Mouse (Mus musculus) midbrain, embryonic 11.5 days (tissue): Measurements from ENCODE around the gene Zbtb2. TPM values are rescaled to one million over a fixed set of nuclear protein-coding genes. Genes with fewer than 3 reads are reported as not detected.

Source experiments
- ATAC-seq: fragments of 200-750 bp; cut with Nextera tagmentation; 2 replicates; pipeline ENCODE4 v1.8.0; 2017; ENCODE audit warnings: moderate TSS enrichment, moderate library complexity; ENCODE audit not compliant: low FRiP score
- DNase-seq: peaks from one replicate; pipeline ENCODE4 v3.0.0; 2015; ENCODE audit warnings: low spot score; ENCODE audit errors: missing footprints
- H3K27ac ChIP-seq: fragments of 300-500 bp; sonication (generic); 2 replicates; pipeline ENCODE4 v1.5.1; 2014; ENCODE audit warnings: low read depth, low read length
- H3K27me3 ChIP-seq: fragments of 300-500 bp; sonication (generic); 2 replicates; pipeline ENCODE4 v1.6.1; 2014; ENCODE audit warnings: mild to moderate bottlenecking, low read length, moderate library complexity, mixed read lengths; ENCODE audit not compliant: control insufficient read depth, insufficient read depth
- H3K36me3 ChIP-seq: fragments of 300-500 bp; sonication (generic); 2 replicates; pipeline ENCODE4 v1.6.1; 2014; ENCODE audit warnings: mild to moderate bottlenecking, low read length, moderate library complexity, mixed read lengths; ENCODE audit not compliant: control insufficient read depth, insufficient read depth
- H3K4me1 ChIP-seq: fragments of 300-500 bp; sonication (generic); 2 replicates; pipeline ENCODE4 v1.6.1; 2014; ENCODE audit warnings: low read length; ENCODE audit not compliant: control insufficient read depth, insufficient read depth
- H3K4me2 ChIP-seq: fragments of 300-500 bp; sonication (generic); 2 replicates; pipeline ENCODE4 v1.6.1; 2014; ENCODE audit warnings: mild to moderate bottlenecking, moderate library complexity
- H3K4me3 ChIP-seq: fragments of 300-500 bp; sonication (generic); 2 replicates; pipeline ENCODE4 v1.5.1; 2014; ENCODE audit warnings: low read depth, low read length
- H3K9ac ChIP-seq: fragments of 300-500 bp; sonication (generic); 2 replicates; pipeline ENCODE4 v1.6.1; 2014; ENCODE audit warnings: low read length
- H3K9me3 ChIP-seq: fragments of 300-500 bp; sonication (generic); 2 replicates; pipeline ENCODE4 v1.6.1; 2016; ENCODE audit warnings: low read length; ENCODE audit not compliant: control insufficient read depth
- WGBS: fragments of 180-500 bp; shearing (Covaris S2); extraction: QIAGEN DNeasy Blood & Tissue Kit; methylation state at CpG from one replicate; pipeline ENCODE4 v1.1.7; 2014; 5-methylcytosine and 5-hydroxymethylcytosine counted together
- polyA plus RNA-seq: library from polyadenylated mRNA; unstranded; fragments of >200 nt; fragmentation: Nextera tagmentation; extraction: Ambion mirVana; gene quantifications from 2 replicates; pipeline ENCODE4 v1.2.1, GENCODE M21; 2014

The Zbtb2 gene
- polyA plus RNA-seq, 1 experiment from 2014 or later: 25.6 TPM

DNA sequence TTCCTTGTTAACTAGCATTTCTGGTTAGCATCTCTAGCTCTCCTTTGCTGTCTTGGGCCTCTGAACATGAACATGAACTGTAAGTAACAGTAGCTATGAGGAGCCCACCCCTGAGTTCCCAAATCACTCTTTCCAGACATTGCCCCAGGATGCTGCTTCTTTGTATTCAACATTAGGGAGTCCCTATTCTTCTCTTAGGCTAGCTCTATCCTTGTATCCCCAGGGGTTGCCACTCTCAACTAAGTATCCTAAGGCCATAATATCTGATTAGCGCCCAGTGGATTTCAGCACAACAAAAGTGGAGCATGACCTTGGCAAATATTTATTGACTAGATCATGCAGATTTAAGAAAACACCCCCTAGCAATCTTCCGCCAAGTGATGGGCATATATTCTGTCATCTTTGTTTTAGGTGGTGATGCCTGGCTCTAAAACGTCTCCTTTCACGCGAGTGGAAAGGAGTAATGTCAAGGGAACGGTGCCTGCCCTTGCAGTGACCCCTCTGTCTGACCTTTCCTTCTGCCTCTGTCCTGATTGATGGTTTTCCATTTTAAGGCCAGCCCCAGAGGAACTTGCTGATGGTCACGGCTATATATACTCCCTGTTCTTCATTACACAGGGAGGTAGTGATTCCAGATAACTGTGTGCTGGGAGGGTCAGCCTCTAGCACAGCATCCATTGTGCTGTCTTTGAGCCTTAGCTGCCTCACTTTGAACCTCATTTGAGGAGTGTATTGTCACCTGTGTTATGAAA is 55.5 kb downstream of the Zbtb2 start:
- no peak overlapping the region for H3K27ac ChIP-seq
- no peaks in the 10 kb centered on the region for H3K36me3 ChIP-seq
- WGBS: 65% methylated on average over 7 of the region's 7 CpGs
- no peak overlapping the region for H3K9ac ChIP-seq
- no peak overlapping the region for H3K4me2 ChIP-seq
- H3K9me3 ChIP-seq: no peaks in the 10 kb centered on the region
- no peak for DNase-seq
- 0 out of 2 replicates have a peak, but pooled peaks have one; percentile 26 for ATAC-seq
- peaks cover 9% of the 10 kb centered on the region; the same call in 1 of the 2 replicates for H3K4me1 ChIP-seq
- no peak overlapping the region for H3K4me3 ChIP-seq
- H3K27me3 ChIP-seq: no peaks in the 10 kb centered on the region

DNA sequence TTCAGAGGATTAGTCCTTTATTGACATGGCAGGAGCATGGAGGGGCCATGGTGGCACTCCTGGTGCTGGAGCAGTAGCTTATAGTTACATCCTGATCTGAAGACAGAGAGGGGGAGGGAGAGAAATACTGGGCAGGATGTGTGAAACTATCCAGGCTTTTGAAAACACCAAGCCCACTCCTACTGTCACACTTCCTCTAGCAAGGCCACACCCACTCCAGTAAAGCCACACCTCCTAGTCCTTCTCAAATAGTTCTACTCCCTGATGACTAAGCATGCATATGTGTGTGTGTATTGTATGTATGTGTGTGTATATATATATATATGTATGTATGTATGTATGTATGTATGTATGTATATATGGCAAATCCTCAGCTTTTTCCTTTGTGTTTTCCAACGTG is 60.2 kb downstream of the Zbtb2 start:
- 42% methylated on average over 1 of the region's 1 CpGs for WGBS
- no peaks in the 10 kb centered on the region for H3K27me3 ChIP-seq
- no peak overlapping the region for H3K4me3 ChIP-seq
- no peak for DNase-seq
- ATAC-seq: no peak
- no peak overlapping the region for H3K27ac ChIP-seq
- no peaks in the 10 kb centered on the region for H3K9me3 ChIP-seq
- H3K9ac ChIP-seq: no peak overlapping the region
- no peaks in the 10 kb centered on the region for H3K36me3 ChIP-seq
- H3K4me1 ChIP-seq: no peaks in the 10 kb centered on the region; the same call in 1 of the 2 replicates
- H3K4me2 ChIP-seq: no peak overlapping the region

DNA sequence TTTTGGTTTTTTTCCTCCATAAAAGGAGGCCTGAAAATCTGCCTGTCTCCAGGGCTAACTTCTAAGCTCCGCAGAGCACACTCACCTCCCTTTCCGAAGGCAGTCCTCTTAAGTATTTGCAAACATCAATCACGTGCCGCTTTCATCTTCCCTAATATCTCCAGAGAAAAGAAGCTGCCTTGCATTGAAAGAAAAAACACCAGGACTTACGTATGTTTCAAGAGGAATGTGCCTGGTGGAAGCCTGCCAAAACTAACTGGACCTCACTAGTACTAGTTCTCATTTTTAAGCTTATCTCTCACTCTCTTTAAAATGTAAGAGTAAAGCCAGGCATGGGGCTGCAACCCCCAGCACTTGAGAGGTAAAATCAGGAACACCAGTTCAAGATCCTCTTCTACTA is 62.3 kb downstream of the Zbtb2 start:
- WGBS: 77% methylated on average over 5 of the region's 5 CpGs
- DNase-seq (no peak), ATAC-seq (no peak)
- Histone ChIP-seq H3K4me1 (no peaks in the 10 kb centered on the region; the same call in 1 of the 2 replicates), H3K27me3 (no peaks in the 10 kb centered on the region), H3K4me3 (no peak overlapping the region), H3K4me2 (no peak overlapping the region), H3K9me3 (no peaks in the 10 kb centered on the region), H3K9ac (no peak overlapping the region), H3K27ac (no peak overlapping the region), H3K36me3 (no peaks in the 10 kb centered on the region)

DNA sequence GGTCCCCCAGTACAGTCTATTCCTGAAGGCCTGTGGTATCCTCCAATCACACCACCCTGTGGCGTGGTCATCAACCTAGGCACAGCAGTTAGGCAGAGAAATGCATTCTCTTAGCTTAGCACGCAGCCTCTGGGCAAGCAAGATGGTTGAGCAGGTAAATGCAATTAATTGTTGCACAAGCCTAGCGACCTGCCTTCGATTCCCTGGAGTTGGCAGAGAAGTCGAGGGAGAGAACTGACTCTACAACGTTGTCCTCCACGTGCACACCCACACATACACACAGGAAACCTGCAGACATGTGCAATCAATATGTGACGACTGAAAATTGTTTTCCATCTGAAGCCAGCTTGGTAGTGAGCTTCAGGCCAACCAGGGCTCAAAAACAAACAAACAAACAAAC is 64.0 kb downstream of the Zbtb2 start:
- Histone ChIP-seq H3K27ac (no peak overlapping the region), H3K4me2 (no peak overlapping the region), H3K4me3 (no peak overlapping the region), H3K36me3 (no peaks in the 10 kb centered on the region), H3K9me3 (no peaks in the 10 kb centered on the region), H3K27me3 (no peaks in the 10 kb centered on the region), H3K9ac (no peak overlapping the region), H3K4me1 (no peaks in the 10 kb centered on the region; the same call in 1 of the 2 replicates)
- no peak for DNase-seq
- ATAC-seq: no peak
- 87% methylated on average over 8 of the region's 8 CpGs for WGBS

Other genes starting within 250 kb of the Zbtb2 start
- gene Akap12, start 121.7 kb downstream of the Zbtb2 start, polyA plus RNA-seq: 42.1 and 44.1 TPM in 2 replicates
- 46.7 and 50.7 TPM in 2 replicates for gene Rmnd1, start 44.3 kb upstream of the Zbtb2 start, polyA plus RNA-seq
- gene Armt1, start 44.4 kb upstream of the Zbtb2 start, polyA plus RNA-seq: 27.7 and 30.5 TPM in 2 replicates
- 0.10 and 0.11 TPM in 2 replicates for gene Ccdc170, start 94.4 kb upstream of the Zbtb2 start, polyA plus RNA-seq
- 0.03 and 0.12 TPM in 2 replicates for gene Esr1, start 223.5 kb upstream of the Zbtb2 start, polyA plus RNA-seq